Mouse (Mus musculus) bone marrow macrophage, adult 2 months (primary cell): Measurements from ENCODE around the gene Vmn1r13. TPM values are rescaled to one million over a fixed set of nuclear protein-coding genes. Genes with fewer than 3 reads are reported as not detected.
"Not testable (repeated sequence)": the region's sequence is repeated elsewhere in the genome, so short reads cannot be mapped to it uniquely, and the experiment has no call there.

ENCODE experiments used
- H3K27ac ChIP-seq: 2 replicates; pipeline ENCODE4 v1.5.1; 2012; ENCODE audit warnings: low read depth, low read length; ENCODE audit not compliant: insufficient read depth
- H3K4me1 ChIP-seq: 2 replicates; pipeline ENCODE4 v1.6.1; 2012; ENCODE audit warnings: low read length; ENCODE audit not compliant: control insufficient read depth, insufficient read depth
- H3K4me3 ChIP-seq: 2 replicates; pipeline ENCODE4 v1.5.1; 2012; ENCODE audit warnings: mild to moderate bottlenecking, low read length, moderate library complexity; ENCODE audit not compliant: insufficient read depth
- CTCF ChIP-seq: IDR thresholded peaks from 2 replicates; pipeline ENCODE4 v1.5.1; 2012; ENCODE audit warnings: low read depth, mild to moderate bottlenecking, low read length, moderate library complexity
- POLR2A ChIP-seq: IDR thresholded peaks from 2 replicates; pipeline ENCODE4 v1.6.1; 2012; ENCODE audit warnings: mild to moderate bottlenecking, low read depth, low read length, borderline replicate concordance
- polyA plus RNA-seq: library from polyadenylated mRNA; stranded (reverse); fragments of >200 nt; gene quantifications from 2 replicates; pipeline ENCODE4 v1.2.4, GENCODE M21; 2012; ENCODE audit not compliant: missing spikeins, insufficient read depth, insufficient read length

The Vmn1r13 gene
- not detected in 2 replicates for polyA plus RNA-seq

GRCm38 (mm10) chr6:57202990-57203389 lies at the start of gene Vmn1r13:
Gene Vmn1r13 (plus strand): TSS chr6:57203290.
- not testable (repeated sequence) for H3K4me1 ChIP-seq, H3K27ac ChIP-seq, H3K4me3 ChIP-seq

- no peak for TF ChIP-seq CTCF
- TF ChIP-seq POLR2A, result no peak
- H3K4me3 ChIP-seq, result no peak within 1 kb of the TSS
- H3K4me1 ChIP-seq, result no peaks in the 10 kb centered on the region
- H3K27ac ChIP-seq, result no peak within 1 kb of the TSS
These were observed 46.5 kb upstream of the Vmn1r13 start, which contains the start of gene Vmn1r12 for GRCm38 (mm10) chr6:57156619-57157018. Gene Vmn1r12 (plus strand): TSS chr6:57156919.

GRCm38 (mm10) chr6:57190016-57190415 lies 13.1 kb upstream of the Vmn1r13 start:
- not testable (repeated sequence) for H3K4me1 ChIP-seq, H3K4me3 ChIP-seq, H3K27ac ChIP-seq

- H3K4me1 ChIP-seq, result no peaks in the 10 kb centered on the region
- TF ChIP-seq POLR2A (no peak), CTCF (no peak)
- no peak within 1 kb of the TSS for H3K4me3 ChIP-seq
- H3K27ac ChIP-seq, result no peak within 1 kb of the TSS
These were observed 28.3 kb downstream of the Vmn1r13 start, which contains the start of gene Vmn1r14 for GRCm38 (mm10) chr6:57231386-57231785. Gene Vmn1r14 (plus strand): TSS chr6:57231686.

- no peak within 1 kb of the TSS for H3K4me3 ChIP-seq
- TF ChIP-seq POLR2A (no peak), CTCF (no peak)
- H3K4me1 ChIP-seq, result no peaks in the 10 kb centered on the region
- H3K27ac ChIP-seq, result no peak within 1 kb of the TSS
These were observed 54.6 kb downstream of the Vmn1r13 start, which contains the start of gene Vmn1r15 for GRCm38 (mm10) chr6:57257652-57258051. Gene Vmn1r15 (plus strand): TSS chr6:57257952.

GRCm38 (mm10) chr6:57260990-57261389 lies 57.9 kb downstream of the Vmn1r13 start:
- TF ChIP-seq CTCF (no peak), POLR2A (no peak)
- H3K27ac ChIP-seq, result no peak overlapping the region
- no peak overlapping the region for H3K4me3 ChIP-seq
- H3K4me1 ChIP-seq, result no peaks in the 10 kb centered on the region

Other genes starting within 250 kb of the Vmn1r13 start
- not detected in 2 replicates for gene Vmn1r5, start 233.0 kb upstream of the Vmn1r13 start, polyA plus RNA-seq
- 0.48 TPM in 1 of 2 replicates, not detected in the other for gene Vmn1r6, start 206.0 kb upstream of the Vmn1r13 start, polyA plus RNA-seq
- gene Vmn1r7, start 178.0 kb upstream of the Vmn1r13 start, polyA plus RNA-seq, result not detected in 2 replicates
- not detected in 2 replicates for gene Vmn1r8, start 171.0 kb upstream of the Vmn1r13 start, polyA plus RNA-seq
- gene Vmn1r9, start 136.5 kb upstream of the Vmn1r13 start, polyA plus RNA-seq, result not detected in 2 replicates
- not detected in 2 replicates for gene Vmn1r10, start 93.8 kb upstream of the Vmn1r13 start, polyA plus RNA-seq
- gene Vmn1r11, start 69.8 kb upstream of the Vmn1r13 start, polyA plus RNA-seq, result not detected in 2 replicates
- gene Vmn1r12, start 46.4 kb upstream of the Vmn1r13 start, polyA plus RNA-seq, result 0.89 TPM in 1 of 2 replicates, not detected in the other
- not detected in 2 replicates for gene Vmn1r14, start 28.4 kb downstream of the Vmn1r13 start, polyA plus RNA-seq
- gene Vmn1r15, start 54.7 kb downstream of the Vmn1r13 start, polyA plus RNA-seq, result not detected in 2 replicates
- gene Vmn1r16, start 126.2 kb downstream of the Vmn1r13 start, polyA plus RNA-seq, result not detected in 2 replicates
- gene Vmn1r17, start 160.4 kb downstream of the Vmn1r13 start, polyA plus RNA-seq, result not detected in 2 replicates
- gene Vmn1r18, start 192.5 kb downstream of the Vmn1r13 start, polyA plus RNA-seq, result 0.05 TPM in 1 of 2 replicates, not detected in the other
- gene Vmn1r19, start 200.5 kb downstream of the Vmn1r13 start, polyA plus RNA-seq, result not detected in 2 replicates
- not detected in 2 replicates for gene Vmn1r20, start 225.6 kb downstream of the Vmn1r13 start, polyA plus RNA-seq